ENCODE assay signal across 19 mouse cellular contexts in the genomic region with DNA sequence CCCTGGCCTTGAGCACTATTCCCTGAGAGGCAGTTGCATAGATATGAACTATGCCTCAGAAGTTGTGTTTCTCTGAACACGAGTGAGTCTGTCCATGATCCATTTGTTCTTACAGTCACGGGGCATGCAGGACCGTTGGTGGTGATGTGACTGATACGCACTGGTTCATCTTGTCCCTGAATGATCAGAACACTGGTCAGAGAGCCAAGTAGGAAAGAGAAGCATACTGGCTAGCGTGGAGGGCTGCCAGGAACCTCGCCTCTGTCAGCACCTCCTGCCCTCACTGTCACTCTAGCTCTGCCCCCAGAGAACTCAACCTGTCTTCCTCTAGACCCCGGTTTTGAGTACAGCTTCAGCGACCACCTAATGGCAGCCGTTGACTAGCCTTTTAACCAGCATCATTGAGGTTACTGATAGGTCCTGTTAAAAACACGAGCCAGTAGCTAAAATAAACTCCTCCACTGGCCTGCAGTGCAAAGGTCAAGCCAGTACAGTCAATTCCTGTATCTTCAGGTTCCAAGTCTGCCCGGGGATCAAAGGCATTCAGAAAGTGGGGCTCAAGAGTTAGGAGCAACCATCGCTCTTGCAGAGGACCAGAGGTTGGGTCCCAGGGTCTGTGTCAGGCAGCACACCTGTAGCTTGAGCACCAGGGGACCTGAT.
DNase-seq lines count a peak whose midpoint lies in the region; ATAC-seq and TF ChIP-seq lines count a peak whose summit lies in the region.
"Had no signal": no experiment of that assay in that cellular context is flagged by ENCODE, and none has a peak within 500 bp of the region (broad histone marks: within the 10 kb centered on the region; RNA-seq: fewer than 3 reads in every experiment).

No protein-coding gene starts in this region.

- peaks cover 19% of the 10 kb centered on the region for H3K4me1 ChIP-seq in liver, postnatal 0 days (ENCODE audit: insufficient read depth)
- H3K4me1 ChIP-seq in midbrain, embryonic 14.5 days (ENCODE audit: control insufficient read depth, insufficient read depth, low read length): no peaks in the 10 kb centered on the region

- TF ChIP-seq CTCF in liver, postnatal 0 days (IDR thresholded peaks at IDR 0.05; ENCODE audit: low read depth): no peak

- no peak overlapping the region for H3K4me2 ChIP-seq in liver, postnatal 0 days (ENCODE audit: low read depth, low read length)
- H3K4me2 ChIP-seq in midbrain, embryonic 14.5 days (ENCODE audit: low read length): no peak overlapping the region
- H3K4me2 ChIP-seq: heart, embryonic 13.5 days had no signal

- WGBS in liver, postnatal 0 days (ENCODE audit: insufficient replicate concordance): 66% methylated on average over 12 of the region's 12 CpGs
- 90% methylated on average over 12 of the region's 12 CpGs for WGBS in midbrain, embryonic 14.5 days

- H3K9ac ChIP-seq in liver, postnatal 0 days (replicated peaks): no peak overlapping the region
- H3K9ac ChIP-seq in midbrain, embryonic 14.5 days (replicated peaks; ENCODE audit: low read length): no peak overlapping the region
- H3K9ac ChIP-seq: heart, embryonic 13.5 days had no signal

- peak; percentile 87 for DNase-seq in gastrocnemius, adult 18-20 months (ENCODE audit: low spot score)
- DNase-seq in gastrocnemius, postnatal 4 days (ENCODE audit: low spot score in 2 of 2): no peak
- DNase-seq in liver, postnatal 0 days: no peak
- DNase-seq in liver: no peak
- peak; percentile 65 to 69 for DNase-seq in gastrocnemius, adult 8-10 months (ENCODE audit: low spot score in 2 of 2)
- DNase-seq in skeletal muscle tissue, adult 2 months (ENCODE audit: low read depth, low spot score): peak; percentile 85
- DNase-seq in layer of hippocampus, adult 9-11 months: no peak
- no peak for DNase-seq in midbrain, embryonic 14.5 days
- DNase-seq: adrenal gland, postnatal 10 days; B cell, adult 2 months; kidney, adult 18-20 months; layer of hippocampus, postnatal 36 days; retina, postnatal 1 day; thymus, postnatal 36 days had no signal

- H3K27me3 ChIP-seq in liver, postnatal 0 days (ENCODE audit: insufficient read depth, low read length): no peaks in the 10 kb centered on the region
- H3K27me3 ChIP-seq in midbrain, embryonic 14.5 days (ENCODE audit: control insufficient read depth, insufficient read depth, low read length): peaks cover 5% of the 10 kb centered on the region; the same call in 1 of the 2 replicates

- no peaks in the 10 kb centered on the region for H3K9me3 ChIP-seq in liver, postnatal 0 days (ENCODE audit: low read length)
- H3K9me3 ChIP-seq in midbrain, embryonic 14.5 days (ENCODE audit: control insufficient read depth, low read length): no peaks in the 10 kb centered on the region
- H3K9me3 ChIP-seq: heart, embryonic 13.5 days; hindbrain, embryonic 10.5 days; midbrain, embryonic 10.5 days had no signal

- H3K4me3 ChIP-seq in liver, postnatal 0 days (ENCODE audit: low read depth, low read length): no peak overlapping the region
- no peak overlapping the region for H3K4me3 ChIP-seq in midbrain, embryonic 14.5 days (replicated peaks; ENCODE audit: low read depth, low read length)
- H3K4me3 ChIP-seq: heart, embryonic 13.5 days; hindbrain, embryonic 10.5 days; midbrain, embryonic 10.5 days had no signal

- TF ChIP-seq EP300 in liver, postnatal 0 days (IDR thresholded peaks at IDR 0.05; ENCODE audit: low read depth): no peak

- peak overlapping the region; percentile 16; the same call in 1 of the 2 replicates for H3K27ac ChIP-seq in liver, postnatal 0 days (ENCODE audit: low read depth)
- no peak overlapping the region for H3K27ac ChIP-seq in midbrain, embryonic 14.5 days (replicated peaks; ENCODE audit: low read depth, low read length)
- H3K27ac ChIP-seq: heart, embryonic 13.5 days; hindbrain, embryonic 10.5 days; kidney, postnatal 0 days; macrophage; midbrain, embryonic 10.5 days had no signal

- peak; percentile 36; the same call in 1 of the 2 replicates for ATAC-seq in liver, postnatal 0 days
- no peak for ATAC-seq in midbrain, embryonic 14.5 days (ENCODE audit: low FRiP score, low TSS enrichment)

- H3K36me3 ChIP-seq in liver, postnatal 0 days (replicated peaks; ENCODE audit: insufficient read depth, low read length): 0 out of 2 replicates have a peak, but pooled peaks cover 4% of the 10 kb centered on the region
- H3K36me3 ChIP-seq in midbrain, embryonic 14.5 days (ENCODE audit: control insufficient read depth, insufficient read depth, low read length): no peaks in the 10 kb centered on the region
- H3K36me3 ChIP-seq: heart, embryonic 13.5 days; hindbrain, embryonic 10.5 days; midbrain, embryonic 10.5 days had no signal

Comparison
In these comparisons a context has a peak if more than half of its experiments do, and no peak if none do; other contexts are left out.
1. DNase-seq: peak in gastrocnemius, adult 18-20 months (single experiment), gastrocnemius, adult 8-10 months (2 of 2) and skeletal muscle tissue, adult 2 months (single experiment); none in gastrocnemius, postnatal 4 days (0 of 2), liver, postnatal 0 days (single experiment), liver (single experiment), layer of hippocampus, adult 9-11 months (single experiment) and midbrain, embryonic 14.5 days (single experiment).